Mouse (Mus musculus): ENCODE results near the gene Gm8994.

GRCm38 (mm10) chr6:136291951-136292714 is 35.2 kb upstream of the Gm8994 start:
- TF ChIP-seq GATA1 (IDR thresholded peaks at IDR 0.05; ENCODE audit: borderline replicate concordance, low read length): no peak
- no peak for TF ChIP-seq FLI1 (IDR thresholded peaks at IDR 0.05; ENCODE audit: low read length)
